Mouse (Mus musculus) erythroblast, adult 5-6 weeks (primary cell): Measurements from ENCODE around the gene Hcrt. TPM values are rescaled to one million over a fixed set of nuclear protein-coding genes. Genes with fewer than 3 reads are reported as not detected.

Source experiments
- ATAC-seq: replicated peaks from 2 replicates; pipeline ENCODE4 v1.8.0; 2016; ENCODE audit warnings: moderate number of reproducible peaks, mild to moderate bottlenecking, moderate TSS enrichment, inconsistent platforms; ENCODE audit not compliant: poor library complexity, low FRiP score, severe bottlenecking
- total RNA-seq, 2 experiments: library from RNA; stranded (forward) in 1 of 2; stranded (reverse) in 1 of 2; fragments of 150-400 nt in 1 of 2; fragments of 200-764, 138-1000 nt in 1 of 2; gene quantifications; 2 replicates each; pipeline versions ENCODE4 v1.2.3 to v1.2.4; 2015 to 2017; ENCODE audit warnings: low replicate concordance in 2 of 2

Hcrt gene
- total RNA-seq, 2 experiments from 2014 or later, result not detected

GRCm38 (mm10) chr11:100770646-100771408 lies 8.1 kb upstream of the Hcrt start, which contains the start of gene Ghdc:
Gene Ghdc, minus strand, starts transcription at chr11:100770957.
- peak; percentile 55; the same call in 1 of the 2 replicates for ATAC-seq

DNA sequence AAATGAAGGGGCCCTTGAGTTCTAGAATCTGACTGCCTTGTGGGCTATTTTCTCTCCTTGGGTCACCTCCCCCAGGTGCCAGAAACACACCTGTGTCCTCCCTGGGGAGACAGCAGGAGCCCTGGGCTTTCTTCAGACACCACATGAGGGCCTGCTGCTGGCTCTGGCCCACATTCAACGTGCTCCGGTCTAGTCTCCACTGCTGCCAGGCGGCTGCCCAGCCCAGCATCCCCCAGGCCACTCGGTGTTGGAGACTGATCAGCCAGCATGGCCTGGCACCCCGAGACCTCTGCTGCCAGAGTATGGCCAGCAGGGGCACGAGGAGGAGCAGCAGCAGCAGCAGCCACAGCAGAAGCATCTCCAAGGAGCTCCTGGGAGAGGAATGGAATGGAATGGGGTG lies 7.2 kb upstream of the Hcrt start:
- ATAC-seq, result 0 out of 2 replicates have a peak, but pooled peaks have one; percentile 17

- no peak for ATAC-seq
These were observed 5.1 kb upstream of the Hcrt start for GRCm38 (mm10) chr11:100767871-100768270.

GRCm38 (mm10) chr11:100766726-100767125 lies 4.0 kb upstream of the Hcrt start:
- ATAC-seq, result no peak

GRCm38 (mm10) chr11:100761547-100762045 lies 1.1 kb downstream of the Hcrt start:
- peak; percentile 73 for ATAC-seq

DNA sequence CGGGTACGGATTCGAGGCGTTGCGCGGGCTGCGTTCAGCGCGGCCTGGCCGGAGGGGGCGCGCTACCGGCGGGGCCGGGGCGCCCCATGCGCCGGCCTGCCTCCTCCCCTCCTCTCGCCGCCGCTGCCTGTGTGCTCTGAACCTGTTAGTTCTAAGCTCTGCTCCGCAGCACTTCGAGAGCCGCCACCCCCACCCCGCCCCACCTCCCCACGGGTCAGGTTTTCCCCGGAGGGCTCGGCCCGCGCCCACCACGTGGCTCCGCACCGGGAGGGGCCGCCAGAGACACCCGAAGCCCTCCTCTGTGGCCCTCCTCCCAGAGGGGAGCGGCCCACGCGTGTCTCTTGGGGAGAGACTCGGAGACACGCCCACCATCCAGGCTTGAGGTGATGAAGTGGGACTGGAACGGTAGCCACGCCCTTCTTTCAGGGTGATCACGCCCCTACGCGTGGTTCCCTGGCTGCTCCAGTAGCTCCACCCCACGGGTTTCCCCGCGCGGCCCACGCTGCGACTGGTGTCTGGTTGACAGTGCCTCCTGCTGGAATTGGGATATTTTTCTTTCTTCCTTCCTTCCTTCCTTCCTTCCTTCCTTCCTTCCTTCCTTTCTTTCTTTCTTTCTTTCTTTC lies 3.0 kb downstream of the Hcrt start, which contains the start of gene Kcnh4:
Gene Kcnh4, minus strand, starts transcription at position 332 of the 623 bp plus-strand sequence.
- ATAC-seq, result peak; percentile 79

DNA sequence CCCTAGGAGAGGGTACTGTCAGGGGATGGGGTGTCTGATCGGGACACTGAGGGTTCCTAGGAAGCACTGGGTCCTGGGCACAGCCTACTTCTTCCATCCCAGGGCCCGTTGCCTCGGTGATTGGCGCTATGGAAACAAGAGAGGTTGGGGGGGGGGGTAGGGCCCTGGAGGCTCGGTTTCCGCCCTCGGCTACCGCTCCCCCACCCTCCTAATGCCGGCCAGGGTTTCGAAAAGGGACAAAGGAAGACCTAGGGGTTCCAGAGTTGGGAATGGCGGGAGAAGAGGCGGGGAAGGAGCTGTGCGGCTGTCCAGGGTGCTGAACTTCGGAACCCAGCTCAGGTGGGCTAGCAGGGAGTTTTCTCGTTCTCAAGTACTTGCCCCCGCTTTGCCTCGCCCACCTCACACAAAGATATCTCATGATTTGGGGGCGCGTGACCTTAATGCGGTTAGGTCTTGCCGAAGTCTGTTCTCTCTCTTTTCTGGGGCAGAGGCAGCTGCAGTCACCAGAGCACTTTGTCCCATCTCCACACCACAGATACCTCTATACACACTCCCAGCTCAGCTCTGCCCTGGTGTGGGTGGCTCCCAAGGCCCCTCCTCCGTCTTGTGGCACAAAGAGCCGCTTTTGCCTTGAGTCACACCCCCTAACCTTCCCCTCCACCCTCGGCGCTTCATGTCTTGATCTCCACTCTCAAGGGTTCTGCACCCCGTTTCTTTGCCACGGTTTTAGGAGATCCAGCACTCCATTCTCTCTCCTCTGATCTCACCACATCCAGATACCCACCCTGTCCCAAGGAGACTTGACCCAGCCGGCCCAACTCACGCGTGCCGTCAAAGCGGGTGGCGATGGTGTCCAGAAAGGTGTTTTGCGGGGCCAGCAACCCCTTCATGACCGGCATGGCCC lies 3.8 kb downstream of the Hcrt start:
- no peak for ATAC-seq

GRCm38 (mm10) chr11:100757566-100757965 lies 5.2 kb downstream of the Hcrt start:
- ATAC-seq, result no peak

- ATAC-seq, result no peak
These were observed 6.3 kb downstream of the Hcrt start for GRCm38 (mm10) chr11:100756476-100756875.

DNA sequence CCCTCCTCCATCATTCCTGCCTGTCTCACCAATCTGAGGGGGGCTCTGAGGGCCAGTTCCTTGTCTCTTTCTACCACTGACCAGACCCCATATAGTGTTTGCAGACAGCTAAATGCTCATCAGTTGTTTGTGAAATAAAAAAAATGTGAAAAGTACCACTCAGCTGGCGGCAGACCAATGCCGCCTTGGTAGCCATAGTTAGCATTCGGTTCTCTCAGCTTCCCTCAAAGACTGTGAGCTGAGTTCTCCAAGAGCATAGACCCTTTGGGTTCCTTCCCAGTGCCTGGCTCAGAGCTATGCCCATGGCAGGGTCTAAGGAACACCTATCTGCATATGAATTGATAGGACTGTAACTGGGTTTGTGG lies 8.1 kb downstream of the Hcrt start:
- no peak for ATAC-seq

DNA sequence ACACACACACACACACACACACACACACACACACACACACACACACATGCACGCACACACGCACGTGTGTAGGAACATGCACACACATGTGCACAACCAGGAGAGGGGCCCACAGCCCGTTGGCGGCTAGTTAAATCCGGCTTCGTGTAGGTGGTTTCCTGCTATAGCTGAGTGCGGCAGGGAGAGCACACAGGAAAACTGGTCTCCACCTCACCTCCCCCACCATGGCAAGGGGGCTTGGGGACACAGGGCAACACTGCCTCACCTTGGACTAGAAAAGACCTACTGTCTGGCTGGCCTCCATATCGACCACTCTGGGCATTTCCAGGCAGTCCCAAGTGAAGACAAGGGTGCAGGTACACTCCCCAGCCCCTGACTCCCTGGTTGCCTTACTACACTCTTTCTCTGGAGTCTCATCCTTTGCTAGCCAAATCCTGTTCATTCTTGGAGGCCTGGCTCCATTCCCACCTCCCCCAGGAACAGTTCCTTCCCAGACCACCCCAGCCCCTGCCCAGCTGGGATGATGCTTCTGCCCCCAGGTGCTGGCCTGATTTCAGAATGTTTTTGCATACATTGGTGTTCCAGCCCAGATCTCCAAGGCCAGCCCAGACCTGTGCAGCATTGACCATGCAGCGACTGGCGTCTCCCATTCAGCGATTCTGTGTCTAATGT lies 8.6 kb downstream of the Hcrt start:
- ATAC-seq, result no peak

GRCm38 (mm10) chr11:100752294-100752693 lies 10.4 kb downstream of the Hcrt start:
- no peak for ATAC-seq

- no peak for ATAC-seq
These were observed 12.6 kb downstream of the Hcrt start for GRCm38 (mm10) chr11:100750127-100750526.

DNA sequence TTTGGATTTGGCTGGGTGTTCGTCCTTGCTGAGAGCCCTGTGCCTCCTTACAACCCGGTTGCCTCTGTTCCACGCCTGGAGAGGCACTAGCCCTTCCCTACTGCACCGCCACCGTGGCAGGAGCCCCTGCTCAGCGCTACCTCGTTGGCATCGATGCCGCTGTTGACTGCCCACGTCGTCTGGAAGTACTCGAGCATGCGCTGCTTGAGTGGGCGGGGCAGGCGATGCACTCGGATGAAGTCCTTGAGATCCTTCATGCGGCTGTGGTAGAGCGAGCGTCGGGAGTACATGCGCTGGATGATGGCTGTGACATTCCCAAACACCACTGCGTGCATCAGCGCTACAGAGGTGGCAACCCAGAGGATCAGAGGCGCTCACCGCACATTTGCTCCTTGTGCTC lies 13.3 kb downstream of the Hcrt start:
- no peak for ATAC-seq

DNA sequence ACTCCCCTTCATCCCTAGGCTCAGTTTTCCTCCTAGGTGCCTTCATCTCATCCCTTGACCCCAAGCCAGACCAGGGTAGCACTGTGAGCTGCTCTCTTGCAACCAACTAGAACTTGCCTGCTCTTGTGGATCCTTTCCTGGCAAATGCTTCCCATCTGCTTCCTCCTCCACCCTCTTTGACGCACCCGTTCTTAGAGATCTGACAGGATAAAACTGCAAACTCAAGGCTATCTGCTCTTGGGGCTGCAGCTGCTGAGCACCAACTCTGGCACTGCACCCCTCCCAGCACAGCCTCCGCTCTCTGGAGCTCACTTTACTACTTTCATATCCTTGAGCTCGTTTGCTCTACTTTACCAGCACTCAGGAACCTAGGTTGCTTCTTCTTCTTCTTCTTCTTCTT lies 14.1 kb downstream of the Hcrt start:
- ATAC-seq, result no peak

DNA sequence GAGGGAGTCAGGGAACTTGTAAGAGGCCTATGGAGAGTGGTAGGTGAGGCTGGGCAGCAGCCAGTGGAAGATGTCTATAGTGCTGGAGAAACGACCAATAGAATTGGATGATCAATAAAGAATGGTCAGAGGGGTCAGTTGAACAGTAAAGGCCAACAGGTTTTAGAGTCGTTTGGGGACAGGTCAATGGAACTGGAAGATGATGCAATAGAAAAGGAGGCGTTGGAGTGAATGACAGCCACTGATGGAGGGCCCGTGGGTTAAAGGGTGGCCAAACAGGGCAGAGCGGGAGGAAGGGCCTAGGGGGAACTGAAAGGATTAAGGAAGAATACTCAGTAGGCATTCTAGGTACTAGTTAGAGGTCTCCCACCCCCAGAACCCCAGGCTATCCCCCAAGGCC lies 15.6 kb downstream of the Hcrt start:
- ATAC-seq, result no peak

DNA sequence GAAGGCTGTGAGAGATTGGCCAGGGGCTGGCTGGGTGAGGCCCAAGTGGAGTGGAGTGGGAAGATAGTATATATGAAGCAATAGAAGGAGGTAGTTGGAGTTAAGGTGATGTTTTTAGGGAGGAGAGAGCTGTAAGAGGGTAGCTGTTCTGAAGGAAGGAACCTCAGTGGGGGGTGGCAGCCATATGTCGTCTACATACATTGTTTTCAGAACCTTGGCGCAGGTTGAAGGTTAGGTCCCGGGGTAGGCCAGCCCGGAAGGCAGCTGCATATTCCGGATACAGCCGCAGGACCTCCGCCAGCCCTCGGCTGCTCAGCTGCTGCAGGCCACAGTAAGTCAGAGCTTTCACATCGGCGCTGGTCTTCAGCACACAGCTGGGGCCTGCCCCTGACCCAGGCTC lies 16.2 kb downstream of the Hcrt start:
- ATAC-seq, result no peak

- peak; percentile 59 for ATAC-seq
These were observed 17.6 kb downstream of the Hcrt start for GRCm38 (mm10) chr11:100745085-100745484.

DNA sequence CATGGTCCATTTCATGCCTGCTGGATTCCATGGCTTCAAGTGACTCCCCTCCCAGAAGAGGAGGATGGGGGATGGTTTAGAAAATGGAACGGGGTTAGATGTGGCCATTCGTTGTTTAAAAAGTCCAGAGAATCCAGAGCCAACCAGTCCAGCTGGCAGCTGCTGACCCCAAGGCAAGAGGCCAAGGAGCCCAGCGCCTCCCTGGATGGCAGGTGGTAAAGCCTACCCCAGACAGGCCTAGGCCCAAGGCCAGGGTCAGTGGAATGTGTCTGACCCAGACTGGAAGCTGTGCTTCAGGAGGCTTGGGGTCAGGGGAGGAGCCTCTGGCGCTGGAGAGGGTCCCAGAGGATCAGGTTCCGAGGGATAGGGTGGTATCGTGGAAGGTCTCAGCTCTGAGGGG lies 21.4 kb downstream of the Hcrt start:
- ATAC-seq, result no peak

- no peak for ATAC-seq
These were observed 24.0 kb downstream of the Hcrt start for GRCm38 (mm10) chr11:100738749-100739148.
